Comparison of ENCODE assay signal across 8 mouse cellular contexts in the genomic region with DNA sequence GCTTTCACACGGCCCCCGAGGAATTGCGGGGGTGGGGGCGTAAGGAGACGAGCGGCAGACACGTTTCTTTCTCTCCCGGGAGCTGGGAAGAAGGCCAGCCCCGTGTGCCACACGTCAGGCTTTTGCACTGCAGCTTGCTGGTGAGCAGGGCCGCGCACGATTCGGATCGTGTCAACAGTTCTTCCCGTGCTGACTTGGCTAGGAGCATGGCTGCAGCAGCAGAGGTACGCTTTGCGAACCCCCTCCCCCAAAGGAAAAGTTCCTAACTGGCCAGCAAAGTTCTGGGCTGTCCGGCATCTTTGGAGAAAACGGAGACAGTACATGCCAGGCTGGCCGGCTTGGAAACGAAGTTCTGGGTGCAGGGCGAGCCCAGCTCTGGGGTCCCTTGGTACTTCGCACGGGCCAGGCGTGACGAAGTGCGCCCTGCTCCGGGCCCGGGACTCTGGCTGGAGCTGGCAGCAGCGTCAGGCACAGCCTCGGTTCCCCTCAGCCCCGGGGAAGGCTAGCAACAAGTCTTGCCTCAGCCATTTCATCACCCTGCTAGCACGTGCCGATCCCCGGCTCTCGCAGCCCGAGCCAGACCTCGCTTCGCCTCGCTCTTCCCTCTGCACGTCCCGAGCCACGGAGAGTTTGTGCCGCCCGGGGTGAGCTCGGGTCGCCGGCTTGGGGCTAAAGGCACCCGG. TPM values are rescaled to one million over a fixed set of nuclear protein-coding genes. Genes with fewer than 3 reads are reported as not detected.
DNase-seq lines count a peak whose midpoint lies in the region; ATAC-seq and TF ChIP-seq lines count a peak whose summit lies in the region.

No protein-coding gene starts in this region.

- ATAC-seq in forebrain, postnatal 0 days, result peak; percentile 73
- ATAC-seq in cerebellum, adult (ENCODE audit: insufficient number of reproducible peaks, low FRiP score, low TSS enrichment), result no peak

- TF ChIP-seq CTCF in forebrain, postnatal 0 days (IDR thresholded peaks at IDR 0.05; ENCODE audit: low read depth), result no peak

- H3K4me3 ChIP-seq in forebrain, postnatal 0 days (ENCODE audit: low read depth, low read length), result peak overlapping the region; percentile 52

- H3K36me3 ChIP-seq in forebrain, postnatal 0 days (ENCODE audit: insufficient read depth), result no peaks in the 10 kb centered on the region

- peaks cover 4% of the 10 kb centered on the region; the same call in 1 of the 2 replicates for H3K4me1 ChIP-seq in forebrain, postnatal 0 days (ENCODE audit: insufficient read depth)

- intact Hi-C loops in heart, postnatal 25 days (cut with DNase I), result loop anchor here (5.0 kb wide), 2 partner anchors 188 to 248 kb away; no protein-coding TSS in a partner anchor

- peak overlapping the region; percentile 98 for H3K4me2 ChIP-seq in forebrain, postnatal 0 days (ENCODE audit: low read depth)

- DNase-seq in CD4-positive helper T cell, adult 2 months (ENCODE audit: low read depth, low spot score), result peak; percentile 16
- peak; percentile 28 for DNase-seq in adrenal gland, adult 8-10 months
- DNase-seq in forebrain, postnatal 0 days, result peak; percentile 64
- DNase-seq in heart, postnatal 25 days (ENCODE audit: low spot score), result peak; percentile 48
- DNase-seq in layer of hippocampus, postnatal 10 days (ENCODE audit: low spot score in 2 of 2), result peak; percentile 52 to 64
- DNase-seq in lung, postnatal 14 days, result peak; percentile 52
- DNase-seq in right cerebral cortex, adult 18-20 months, result peak; percentile 9

- H3K27me3 ChIP-seq in forebrain, postnatal 0 days (ENCODE audit: insufficient read depth, low read length), result peaks cover 15% of the 10 kb centered on the region

- H3K27ac ChIP-seq in forebrain, postnatal 0 days (ENCODE audit: low read depth, low read length), result no peak overlapping the region

- H3K9ac ChIP-seq in forebrain, postnatal 0 days, result peak overlapping the region; percentile 56

- H3K9me3 ChIP-seq in forebrain, postnatal 0 days (ENCODE audit: low read length), result no peaks in the 10 kb centered on the region

- WGBS in forebrain, postnatal 0 days, result 1% methylated on average over 50 of the region's 50 CpGs

RNA-seq across cellular contexts. Expression of gene Stc2, which starts 0.8 kb away (rescaled TPM):
- total RNA-seq in adrenal gland, adult 8-10 months (2022), result 1 to 10 TPM in 2 of 4 experiments, under 1 TPM in 2; 0.67 to 2.3 (median 1.3) TPM
- total RNA-seq in forebrain, postnatal 0 days (2014; rRNA removed), result 3.2 and 4.7 TPM in 2 replicates
- 1.0 and 1.3 TPM in 2 replicates for polyA plus RNA-seq in forebrain, postnatal 0 days (2015; fragmentation: Nextera tagmentation; extraction: Ambion mirVana)
- total RNA-seq in heart, postnatal 25 days (2021), result 10 to 100 TPM; 15.0 to 26.0 TPM
- total RNA-seq in layer of hippocampus, postnatal 10 days (2021), result 1 to 10 TPM; 4.4 to 4.8 TPM

Comparison
In these comparisons a context has a peak if more than half of its experiments do, and no peak if none do; other contexts are left out.
1. DNase-seq: peak in every context shown above with its lines; median percentile 64 in forebrain, postnatal 0 days; 58 in layer of hippocampus, postnatal 10 days; 52 in lung, postnatal 14 days; 48 in heart, postnatal 25 days; 28 in adrenal gland, adult 8-10 months; 16 in CD4-positive helper T cell, adult 2 months; 9 in right cerebral cortex, adult 18-20 months.